Mouse (Mus musculus) thymus, postnatal 10 days (tissue): ENCODE measurements around the gene Smyd3.
"Not testable (repeated sequence)": the region's sequence is repeated elsewhere in the genome, so short reads cannot be mapped to it uniquely, and the experiment has no call there.

ENCODE experiments used
- DNase-seq, 2 experiments: peaks; one replicate each; pipeline ENCODE4 v3.0.0; 2021; ENCODE audit warnings: low spot score in 2 of 2

Smyd3 gene

GRCm38 (mm10) chr1:179290181-179290580, 227.7 kb downstream of the Smyd3 start:
- not testable (repeated sequence) for DNase-seq

- DNase-seq: no peak
These were observed 228.1 kb downstream of the Smyd3 start for GRCm38 (mm10) chr1:179289744-179290143.

GRCm38 (mm10) chr1:179286748-179287147, 231.1 kb downstream of the Smyd3 start:
- DNase-seq: no peak

GRCm38 (mm10) chr1:179282821-179283220, 235.0 kb downstream of the Smyd3 start:
- no peak for DNase-seq

GRCm38 (mm10) chr1:179281401-179282121, 236.3 kb downstream of the Smyd3 start:
- no peak for DNase-seq

- DNase-seq: no peak
These were observed 238.7 kb downstream of the Smyd3 start for GRCm38 (mm10) chr1:179279116-179279515.

- no peak for DNase-seq
These were observed 240.5 kb downstream of the Smyd3 start for GRCm38 (mm10) chr1:179277346-179277745.

- DNase-seq: no peak
These were observed 241.0 kb downstream of the Smyd3 start for GRCm38 (mm10) chr1:179276866-179277265.

- DNase-seq: no peak
These were observed 244.9 kb downstream of the Smyd3 start for GRCm38 (mm10) chr1:179272926-179273325.

- DNase-seq: no peak
These were observed 245.5 kb downstream of the Smyd3 start for GRCm38 (mm10) chr1:179272351-179272750.

- DNase-seq: no peak
These were observed 250.9 kb downstream of the Smyd3 start for GRCm38 (mm10) chr1:179266936-179267335.

GRCm38 (mm10) chr1:179261496-179261966, 256.3 kb downstream of the Smyd3 start:
- no peak for DNase-seq

- no peak for DNase-seq
These were observed 261.9 kb downstream of the Smyd3 start for GRCm38 (mm10) chr1:179255826-179256512.

GRCm38 (mm10) chr1:179254531-179254930, 263.3 kb downstream of the Smyd3 start:
- DNase-seq: no peak

- no peak for DNase-seq
These were observed 265.2 kb downstream of the Smyd3 start for GRCm38 (mm10) chr1:179252611-179253010.

GRCm38 (mm10) chr1:179250388-179250787, 267.5 kb downstream of the Smyd3 start:
- DNase-seq: no peak

GRCm38 (mm10) chr1:179243554-179243953, 274.3 kb downstream of the Smyd3 start:
- DNase-seq: no peak

- DNase-seq: peak in 1 of 2 experiments; percentile 27
These were observed 277.1 kb downstream of the Smyd3 start for GRCm38 (mm10) chr1:179240663-179241279.

GRCm38 (mm10) chr1:179238639-179239038, 279.2 kb downstream of the Smyd3 start:
- no peak for DNase-seq

GRCm38 (mm10) chr1:179237989-179238388, 279.9 kb downstream of the Smyd3 start:
- peak in 1 of 2 experiments; percentile 26 for DNase-seq

GRCm38 (mm10) chr1:179236217-179236840, 281.5 kb downstream of the Smyd3 start:
- no peak for DNase-seq
